Mouse (Mus musculus) heart, postnatal 0 days (tissue): Measurements from ENCODE around the gene Fah.

ENCODE experiments used
- CTCF ChIP-seq: IDR thresholded peaks from 2 replicates; pipeline ENCODE4 v1.5.1; 2016; ENCODE audit warnings: antibody characterized with exemption, control low read depth, low read depth
- EP300 ChIP-seq: IDR thresholded peaks from 2 replicates; pipeline ENCODE4 v1.6.1; 2016; ENCODE audit warnings: antibody characterized with exemption, low read depth

- TF ChIP-seq CTCF (no peak), EP300 (no peak)
These were observed 5.1 kb upstream of the Fah start for GRCm38 (mm10) chr7:84611609-84612008.
